Mouse (Mus musculus) MEL (cell line): ENCODE results near the gene Itga10.

Experiments
- CTCF ChIP-seq, 3 experiments: IDR thresholded peaks in 2 of 3; conservative IDR thresholded peaks in 1 of 3; 2 replicates each; pipeline ENCODE4 v1.5.1; 2011 to 2012; ENCODE audit warnings: low read length in 3 of 3, low read depth in 2 of 3, mild to moderate bottlenecking in 2 of 3, improper control_type of control experiment in 1 of 3, inconsistent platforms in 1 of 3, mixed read lengths in 1 of 3, moderate library complexity in 1 of 3; ENCODE audit not compliant: control insufficient read depth in 1 of 3, insufficient read depth in 1 of 3, poor library complexity in 1 of 3, severe bottlenecking in 1 of 3
- GABPA ChIP-seq: IDR thresholded peaks from 2 replicates; pipeline ENCODE4 v1.6.1; 2012; ENCODE audit warnings: low read depth, mild to moderate bottlenecking, inconsistent platforms, low read length, improper control_type of control experiment, moderate library complexity
- JUND ChIP-seq: IDR thresholded peaks from 2 replicates; pipeline ENCODE4 v1.6.1; 2011; ENCODE audit warnings: low read depth, mild to moderate bottlenecking, improper control_type of control experiment, low read length
- POLR2A ChIP-seq, 2 experiments: IDR thresholded peaks; 2 replicates each; pipeline ENCODE4 v1.6.1; 2011 to 2012; ENCODE audit warnings: low read length in 2 of 2, mild to moderate bottlenecking in 2 of 2, control low read depth in 1 of 2, improper control_type of control experiment in 1 of 2, low read depth in 1 of 2, moderate library complexity in 1 of 2; ENCODE audit not compliant: control insufficient read depth in 1 of 2, insufficient read depth in 1 of 2, poor library complexity in 1 of 2
- SIN3A ChIP-seq: IDR thresholded peaks from 2 replicates; pipeline ENCODE4 v1.6.1; 2012; ENCODE audit warnings: low read length, improper control_type of control experiment, inconsistent platforms
- ZMIZ1 ChIP-seq: IDR thresholded peaks from 2 replicates; pipeline ENCODE4 v1.6.1; 2012; ENCODE audit warnings: low read depth, mild to moderate bottlenecking, inconsistent platforms, low read length, improper control_type of control experiment, moderate library complexity

- TF ChIP-seq POLR2A (IDR thresholded peaks at IDR 0.05; ENCODE audit: control insufficient read depth in 1 of 2, insufficient read depth in 1 of 2, low read depth in 1 of 2, low read length in 2 of 2, poor library complexity in 1 of 2) (no peak), CTCF (IDR thresholded peaks at IDR 0.05 in 2 of 3, conservative IDR thresholded peaks at IDR 0.05 in 1 of 3; ENCODE audit: control insufficient read depth in 1 of 3, insufficient read depth in 1 of 3, low read depth in 2 of 3, low read length in 3 of 3, poor library complexity in 1 of 3, severe bottlenecking in 1 of 3) (no peak), JUND (no peak), GABPA (no peak), ZMIZ1 (no peak), SIN3A (no peak)
Observed at GRCm38 (mm10) chr3:96599411-96599810, 46.0 kb upstream of the Itga10 start.
